Mouse (Mus musculus) heart, postnatal 0 days (tissue): Measurements from ENCODE around the gene Pdia6. TPM values are rescaled to one million over a fixed set of nuclear protein-coding genes. Genes with fewer than 3 reads are reported as not detected.

Source experiments
- ATAC-seq: fragments of 200-750 bp; cut with Nextera tagmentation; 2 replicates; pipeline ENCODE4 v1.8.0; 2017; ENCODE audit warnings: low read depth, moderate number of reproducible peaks, moderate library complexity; ENCODE audit not compliant: insufficient read depth
- DNase-seq: peaks from one replicate; pipeline ENCODE4 v3.0.0-alpha.2; 2016; ENCODE audit warnings: low spot score
- H3K27ac ChIP-seq: fragments of 300-500 bp; sonication (generic); 2 replicates; pipeline ENCODE4 v1.5.1; 2014; ENCODE audit warnings: low read depth, mild to moderate bottlenecking
- H3K27me3 ChIP-seq: fragments of 300-500 bp; sonication (generic); 2 replicates; pipeline ENCODE4 v1.6.1; 2014; ENCODE audit warnings: low read length, mixed read lengths; ENCODE audit not compliant: control insufficient read depth, insufficient read depth
- H3K36me3 ChIP-seq: fragments of 300-500 bp; sonication (generic); replicated peaks from 2 replicates; pipeline ENCODE4 v1.6.1; 2014; ENCODE audit warnings: low read length, mixed read lengths; ENCODE audit not compliant: control insufficient read depth, insufficient read depth
- H3K4me1 ChIP-seq: fragments of 300-500 bp; sonication (generic); 2 replicates; pipeline ENCODE4 v1.6.1; 2014; ENCODE audit warnings: antibody characterized with exemption; ENCODE audit not compliant: control insufficient read depth, insufficient read depth
- H3K4me2 ChIP-seq: fragments of 300-500 bp; sonication (generic); 2 replicates; pipeline ENCODE4 v1.6.1; 2014; ENCODE audit warnings: low read depth, mild to moderate bottlenecking, low read length, moderate library complexity
- H3K4me3 ChIP-seq: fragments of 300-500 bp; sonication (generic); 2 replicates; pipeline ENCODE4 v1.5.1; 2014; ENCODE audit warnings: low read depth, low read length
- H3K9ac ChIP-seq: fragments of 300-500 bp; sonication (generic); replicated peaks from 2 replicates; pipeline ENCODE4 v1.6.1; 2014; ENCODE audit warnings: low read depth, low read length, mixed read lengths
- H3K9me3 ChIP-seq: fragments of 300-500 bp; sonication (generic); replicated peaks from 2 replicates; pipeline ENCODE4 v1.6.1; 2016; ENCODE audit warnings: low read length; ENCODE audit not compliant: control insufficient read depth
- CTCF ChIP-seq: IDR thresholded peaks from 2 replicates; pipeline ENCODE4 v1.5.1; 2016; ENCODE audit warnings: antibody characterized with exemption, control low read depth, low read depth
- EP300 ChIP-seq: IDR thresholded peaks from 2 replicates; pipeline ENCODE4 v1.6.1; 2016; ENCODE audit warnings: antibody characterized with exemption, low read depth
- WGBS: fragments of 180-500 bp; shearing (Covaris S2); extraction: QIAGEN DNeasy Blood & Tissue Kit; methylation state at CpG from one replicate; pipeline ENCODE4 v1.1.7; 2014; 5-methylcytosine and 5-hydroxymethylcytosine counted together
- polyA plus RNA-seq: library from polyadenylated mRNA; unstranded; fragments of >200 nt; fragmentation: Nextera tagmentation; extraction: Ambion mirVana; gene quantifications from 2 replicates; pipeline ENCODE4 v1.2.1, GENCODE M21; 2015
- total RNA-seq: library from RNA; depleted of rRNA; stranded (reverse); fragments of >200 nt; gene quantifications from 2 replicates; pipeline ENCODE4 v1.2.3, GENCODE M21; 2014; ENCODE audit warnings: low replicate concordance

Pdia6 gene
- total and polyA plus RNA-seq, 2 experiments from 2014 or later = 52.7 to 129 TPM

GRCm38 (mm10) chr12:17253069-17253468 lies 13.3 kb upstream of the Pdia6 start:
- Histone ChIP-seq H3K9ac (no peak overlapping the region), H3K9me3 (no peaks in the 10 kb centered on the region), H3K27me3 (no peaks in the 10 kb centered on the region), H3K36me3 (no peaks in the 10 kb centered on the region), H3K27ac (no peak overlapping the region), H3K4me1 (0 out of 2 replicates have a peak, but pooled peaks cover 7% of the 10 kb centered on the region), H3K4me3 (no peak overlapping the region), H3K4me2 (no peak overlapping the region)
- WGBS = 11% methylated on average over 9 of the region's 9 CpGs
- DNase-seq = peak; percentile 52
- TF ChIP-seq CTCF (peak; percentile 70), EP300 (no peak)
- ATAC-seq = no peak

DNA sequence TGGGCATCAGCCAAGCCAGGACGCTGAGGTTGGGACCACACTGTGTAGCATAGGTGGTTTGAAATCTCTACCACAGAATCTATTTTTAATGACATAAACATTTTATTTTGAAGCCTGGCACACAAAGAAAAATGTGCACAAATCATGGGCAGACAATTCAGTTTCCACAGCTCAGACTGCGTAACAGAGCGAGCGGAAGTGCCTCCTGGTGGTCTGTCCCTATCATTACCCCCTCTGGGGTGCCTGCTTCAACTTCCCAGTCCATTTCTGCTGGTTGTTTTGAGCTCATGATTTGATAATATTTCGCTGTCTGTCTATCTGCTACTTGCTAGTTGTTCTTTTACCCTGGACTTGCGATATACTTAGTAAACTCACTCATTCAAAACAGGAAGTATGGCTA lies 10.7 kb upstream of the Pdia6 start:
- H3K4me1 ChIP-seq = 0 out of 2 replicates have a peak, but pooled peaks cover 7% of the 10 kb centered on the region
- no peak overlapping the region for H3K9ac ChIP-seq
- no peaks in the 10 kb centered on the region for H3K9me3 ChIP-seq
- DNase-seq (no peak), ATAC-seq (no peak)
- no peak overlapping the region for H3K4me2 ChIP-seq
- no peak for TF ChIP-seq EP300
- no peak for TF ChIP-seq CTCF
- no peaks in the 10 kb centered on the region for H3K36me3 ChIP-seq
- no peak overlapping the region for H3K4me3 ChIP-seq
- no peaks in the 10 kb centered on the region for H3K27me3 ChIP-seq
- no peak overlapping the region for H3K27ac ChIP-seq
- 79% methylated on average over 6 of the region's 6 CpGs for WGBS

GRCm38 (mm10) chr12:17256905-17257304 lies 9.4 kb upstream of the Pdia6 start:
- no peak overlapping the region for H3K4me2 ChIP-seq
- no peak for TF ChIP-seq EP300
- peak; percentile 72 for TF ChIP-seq CTCF
- no peak overlapping the region for H3K9ac ChIP-seq
- no peaks in the 10 kb centered on the region for H3K36me3 ChIP-seq
- WGBS = 6% methylated on average over 8 of the region's 10 CpGs
- 0 out of 2 replicates have a peak, but pooled peaks cover 7% of the 10 kb centered on the region for H3K4me1 ChIP-seq
- no peak overlapping the region for H3K4me3 ChIP-seq
- H3K9me3 ChIP-seq = no peaks in the 10 kb centered on the region
- no peaks in the 10 kb centered on the region for H3K27me3 ChIP-seq
- 0 out of 2 replicates have a peak, but pooled peaks have one; percentile 48 for ATAC-seq
- no peak overlapping the region for H3K27ac ChIP-seq
- DNase-seq = peak; percentile 74

- WGBS = 77% methylated on average over 7 of the region's 7 CpGs
- no peak for DNase-seq
Observed at GRCm38 (mm10) chr12:17258431-17258830, 7.9 kb upstream of the Pdia6 start.

DNA sequence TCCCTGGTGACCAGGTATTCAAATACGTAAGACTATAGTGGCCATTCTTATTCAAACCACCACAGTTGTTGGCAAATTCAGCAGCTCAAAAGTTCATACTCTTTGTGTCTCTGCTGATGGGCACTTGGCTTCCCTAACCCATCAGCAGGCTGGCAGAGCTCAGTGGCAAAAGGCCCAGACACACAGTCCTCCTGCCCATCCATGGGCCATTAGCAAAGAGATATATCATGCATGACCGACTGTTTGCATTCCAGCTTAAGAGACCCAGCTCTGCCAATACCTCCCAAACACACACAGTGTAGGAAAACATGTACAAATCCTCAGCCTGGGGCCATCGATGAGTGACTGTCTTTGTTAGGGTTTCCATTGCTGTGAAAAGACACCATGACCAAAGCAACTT lies 5.3 kb upstream of the Pdia6 start:
- Histone ChIP-seq H3K4me3 (no peak overlapping the region), H3K27ac (no peak overlapping the region), H3K4me1 (peaks cover 5% of the 10 kb centered on the region; the same call in 1 of the 2 replicates), H3K27me3 (no peaks in the 10 kb centered on the region), H3K9me3 (no peaks in the 10 kb centered on the region), H3K9ac (no peak overlapping the region), H3K36me3 (no peaks in the 10 kb centered on the region), H3K4me2 (no peak overlapping the region)
- DNase-seq (no peak), ATAC-seq (no peak)
- TF ChIP-seq CTCF = no peak
- no peak for TF ChIP-seq EP300
- WGBS = 87% methylated on average over 3 of the region's 3 CpGs

More at GRCm38 (mm10) chr12:17258431-17258830, 7.9 kb upstream of the Pdia6 start:
- Histone ChIP-seq H3K4me2 (no peak overlapping the region), H3K4me3 (no peak overlapping the region), H3K27ac (no peak overlapping the region), H3K4me1 (0 out of 2 replicates have a peak, but pooled peaks cover 7% of the 10 kb centered on the region), H3K27me3 (no peaks in the 10 kb centered on the region), H3K9me3 (no peaks in the 10 kb centered on the region), H3K36me3 (no peaks in the 10 kb centered on the region), H3K9ac (no peak overlapping the region)
- no peak for ATAC-seq
- TF ChIP-seq CTCF (no peak), EP300 (no peak)

GRCm38 (mm10) chr12:17263881-17264280 lies 2.5 kb upstream of the Pdia6 start:
- Histone ChIP-seq H3K4me2 (no peak overlapping the region), H3K4me1 (peaks cover 14% of the 10 kb centered on the region), H3K4me3 (no peak overlapping the region), H3K36me3 (no peaks in the 10 kb centered on the region; the same call in 1 of the 2 replicates), H3K27ac (peak overlapping the region; percentile 11; the same call in 1 of the 2 replicates), H3K9ac (no peak overlapping the region), H3K27me3 (no peaks in the 10 kb centered on the region), H3K9me3 (no peaks in the 10 kb centered on the region)
- ATAC-seq = no peak
- TF ChIP-seq CTCF = no peak
- no peak for TF ChIP-seq EP300
- 56% methylated on average over 3 of the region's 3 CpGs for WGBS
- DNase-seq = no peak
